Mouse (Mus musculus): Measurements from ENCODE around the gene Ercc8.

DNA sequence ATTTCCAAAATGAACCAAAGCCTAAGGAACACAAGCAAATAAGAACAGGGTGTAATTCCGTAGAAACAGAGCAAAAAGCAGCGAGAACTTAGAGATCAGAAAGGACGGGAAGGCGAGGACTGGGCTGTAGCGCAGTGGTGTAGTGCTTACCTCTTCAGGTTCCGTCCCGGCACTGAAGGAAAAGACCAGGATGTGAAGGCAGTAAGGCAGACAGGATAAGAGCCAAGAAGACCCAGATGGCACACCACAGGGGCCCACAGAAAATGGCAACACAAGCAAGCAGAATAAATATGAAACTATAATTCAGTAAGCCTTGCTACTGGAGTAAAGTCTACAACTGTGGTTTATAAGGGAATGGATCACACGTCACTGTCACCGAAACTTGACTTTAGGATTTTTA is 5.4 kb downstream of the Ercc8 start:
- TF ChIP-seq GATA1 (IDR thresholded peaks at IDR 0.05; ENCODE audit: low read depth, low read length) (no peak), MAZ (IDR thresholded peaks at IDR 0.05; ENCODE audit: low read depth, low read length) (no peak), CHD2 (IDR thresholded peaks at IDR 0.05; ENCODE audit: low read length) (no peak), CTCF (IDR thresholded peaks at IDR 0.05 in 2 of 3, conservative IDR thresholded peaks at IDR 0.05 in 1 of 3; ENCODE audit: control insufficient read depth in 1 of 3, insufficient read depth in 1 of 3, low read depth in 2 of 3, low read length in 3 of 3, poor library complexity in 1 of 3, severe bottlenecking in 1 of 3) (no peak), ZKSCAN1 (IDR thresholded peaks at IDR 0.05; ENCODE audit: low read depth, low read length) (no peak), MYC (IDR thresholded peaks at IDR 0.05; ENCODE audit: low read depth, low read length) (no peak), CHD1 (IDR thresholded peaks at IDR 0.05; ENCODE audit: low read depth, low read length) (no peak)
